Mouse (Mus musculus): Measurements from ENCODE around the gene Dcdc2b. TPM values are rescaled to one million over a fixed set of nuclear protein-coding genes. Genes with fewer than 3 reads are reported as not detected.

Dcdc2b gene
- total and polyA plus RNA-seq, 2 experiments from 2014 or later: 0.82 to 2.7 TPM

- ATAC-seq (ENCODE audit: low FRiP score) (no peak), DNase-seq (ENCODE audit: low spot score) (no peak)
- H3K9ac ChIP-seq (replicated peaks; ENCODE audit: low read length, poor library complexity, severe bottlenecking): no peak overlapping the region
- no peak for TF ChIP-seq CTCF (IDR thresholded peaks at IDR 0.05)
- no peak overlapping the region for H3K4me3 ChIP-seq (ENCODE audit: low read depth, low read length)
- 94% methylated on average over 4 of the region's 4 CpGs for WGBS
- no peak overlapping the region for H3K4me2 ChIP-seq (ENCODE audit: low read depth, low read length, poor library complexity, severe bottlenecking)
- no peaks in the 10 kb centered on the region for H3K9me3 ChIP-seq (ENCODE audit: low read length)
- H3K36me3 ChIP-seq (ENCODE audit: insufficient read depth, low read length): no peaks in the 10 kb centered on the region
- no peaks in the 10 kb centered on the region; the same call in 1 of the 2 replicates for H3K27me3 ChIP-seq (ENCODE audit: insufficient read depth, low read length)
- H3K4me1 ChIP-seq (ENCODE audit: insufficient read depth, low read length): 0 out of 2 replicates have a peak, but pooled peaks cover 3% of the 10 kb centered on the region
- H3K27ac ChIP-seq (ENCODE audit: low read depth, low read length): no peak overlapping the region
These were observed 41.0 kb downstream of the Dcdc2b start for GRCm38 (mm10) chr4:129573093-129573370.

- Histone ChIP-seq H3K27me3 (ENCODE audit: insufficient read depth, low read length) (no peaks in the 10 kb centered on the region), H3K4me2 (ENCODE audit: low read depth, low read length, poor library complexity, severe bottlenecking) (no peak overlapping the region), H3K4me3 (ENCODE audit: low read depth, low read length) (no peak overlapping the region), H3K9ac (replicated peaks; ENCODE audit: low read length, poor library complexity, severe bottlenecking) (no peak overlapping the region), H3K36me3 (ENCODE audit: insufficient read depth, low read length) (no peaks in the 10 kb centered on the region), H3K4me1 (ENCODE audit: insufficient read depth, low read length) (0 out of 2 replicates have a peak, but pooled peaks cover 3% of the 10 kb centered on the region), H3K9me3 (ENCODE audit: low read length) (no peaks in the 10 kb centered on the region), H3K27ac (ENCODE audit: low read depth, low read length) (no peak overlapping the region)
- ATAC-seq (ENCODE audit: low FRiP score) (no peak), DNase-seq (ENCODE audit: low spot score) (no peak)
- WGBS: 86% methylated on average over 13 of the region's 13 CpGs
- no peak for TF ChIP-seq CTCF (IDR thresholded peaks at IDR 0.05)
These were observed 41.6 kb downstream of the Dcdc2b start for GRCm38 (mm10) chr4:129572236-129573092.

- no peaks in the 10 kb centered on the region for H3K9me3 ChIP-seq (ENCODE audit: low read length)
- no peak for ATAC-seq (ENCODE audit: low FRiP score)
- no peaks in the 10 kb centered on the region for H3K36me3 ChIP-seq (ENCODE audit: insufficient read depth, low read length)
- no peak overlapping the region for H3K4me2 ChIP-seq (ENCODE audit: low read depth, low read length, poor library complexity, severe bottlenecking)
- H3K27ac ChIP-seq (ENCODE audit: low read depth, low read length): no peak overlapping the region
- no peaks in the 10 kb centered on the region for H3K4me1 ChIP-seq (ENCODE audit: insufficient read depth, low read length)
- no peak for DNase-seq (ENCODE audit: low spot score)
- H3K9ac ChIP-seq (replicated peaks; ENCODE audit: low read length, poor library complexity, severe bottlenecking): no peak overlapping the region
- WGBS: 67% methylated on average over 8 of the region's 8 CpGs
- H3K27me3 ChIP-seq (ENCODE audit: insufficient read depth, low read length): no peaks in the 10 kb centered on the region
- H3K4me3 ChIP-seq (ENCODE audit: low read depth, low read length): no peak overlapping the region
- no peak for TF ChIP-seq CTCF (IDR thresholded peaks at IDR 0.05)
These were observed 42.4 kb downstream of the Dcdc2b start for GRCm38 (mm10) chr4:129571551-129572084.

GRCm38 (mm10) chr4:129570028-129570427 is 44.0 kb downstream of the Dcdc2b start:
- H3K4me3 ChIP-seq (ENCODE audit: low read depth, low read length): no peak overlapping the region
- DNase-seq (ENCODE audit: low spot score) (no peak), ATAC-seq (ENCODE audit: low FRiP score) (no peak)
- H3K4me1 ChIP-seq (ENCODE audit: insufficient read depth, low read length): no peaks in the 10 kb centered on the region
- no peak for TF ChIP-seq CTCF (IDR thresholded peaks at IDR 0.05)
- H3K27me3 ChIP-seq (ENCODE audit: insufficient read depth, low read length): no peaks in the 10 kb centered on the region
- no peak overlapping the region for H3K9ac ChIP-seq (replicated peaks; ENCODE audit: low read length, poor library complexity, severe bottlenecking)
- H3K36me3 ChIP-seq (ENCODE audit: insufficient read depth, low read length): no peaks in the 10 kb centered on the region
- 89% methylated on average over 6 of the region's 6 CpGs for WGBS
- no peak overlapping the region for H3K27ac ChIP-seq (ENCODE audit: low read depth, low read length)
- H3K9me3 ChIP-seq (ENCODE audit: low read length): no peaks in the 10 kb centered on the region
- H3K4me2 ChIP-seq (ENCODE audit: low read depth, low read length, poor library complexity, severe bottlenecking): no peak overlapping the region

GRCm38 (mm10) chr4:129568366-129568765 is 45.7 kb downstream of the Dcdc2b start:
- WGBS: 92% methylated on average over 7 of the region's 7 CpGs
- Histone ChIP-seq H3K27me3 (ENCODE audit: insufficient read depth, low read length) (no peaks in the 10 kb centered on the region), H3K4me2 (ENCODE audit: low read depth, low read length, poor library complexity, severe bottlenecking) (no peak overlapping the region), H3K36me3 (ENCODE audit: insufficient read depth, low read length) (no peaks in the 10 kb centered on the region), H3K9me3 (ENCODE audit: low read length) (no peaks in the 10 kb centered on the region), H3K27ac (ENCODE audit: low read depth, low read length) (no peak overlapping the region), H3K9ac (replicated peaks; ENCODE audit: low read length, poor library complexity, severe bottlenecking) (no peak overlapping the region), H3K4me1 (ENCODE audit: insufficient read depth, low read length) (no peaks in the 10 kb centered on the region), H3K4me3 (ENCODE audit: low read depth, low read length) (no peak overlapping the region)
- no peak for TF ChIP-seq CTCF (IDR thresholded peaks at IDR 0.05)
- ATAC-seq (ENCODE audit: low FRiP score) (no peak), DNase-seq (ENCODE audit: low spot score) (no peak)

GRCm38 (mm10) chr4:129565139-129565538 is 48.9 kb downstream of the Dcdc2b start:
- no peak overlapping the region for H3K9ac ChIP-seq (replicated peaks; ENCODE audit: low read length, poor library complexity, severe bottlenecking)
- ATAC-seq (ENCODE audit: low FRiP score) (no peak), DNase-seq (ENCODE audit: low spot score) (no peak)
- no peak overlapping the region for H3K4me2 ChIP-seq (ENCODE audit: low read depth, low read length, poor library complexity, severe bottlenecking)
- no peaks in the 10 kb centered on the region for H3K27me3 ChIP-seq (ENCODE audit: insufficient read depth, low read length)
- 85% methylated on average over 6 of the region's 6 CpGs for WGBS
- TF ChIP-seq CTCF (IDR thresholded peaks at IDR 0.05): no peak
- H3K4me1 ChIP-seq (ENCODE audit: insufficient read depth, low read length): no peaks in the 10 kb centered on the region
- no peaks in the 10 kb centered on the region for H3K36me3 ChIP-seq (ENCODE audit: insufficient read depth, low read length)
- H3K27ac ChIP-seq (ENCODE audit: low read depth, low read length): no peak overlapping the region
- no peaks in the 10 kb centered on the region for H3K9me3 ChIP-seq (ENCODE audit: low read length)
- no peak overlapping the region for H3K4me3 ChIP-seq (ENCODE audit: low read depth, low read length)

Data from midbrain, postnatal 0 days (tissue).